Mouse (Mus musculus) adrenal gland, adult 2 months (tissue): ENCODE data around the gene Mknk2. TPM values are rescaled to one million over a fixed set of nuclear protein-coding genes. Genes with fewer than 3 reads are reported as not detected.

Experiments
- DNase-seq: peaks from one replicate; pipeline ENCODE4 v3.0.0; 2021
- polyA plus RNA-seq: library from polyadenylated mRNA; depleted of rRNA; stranded (reverse); fragments of >200 nt; gene quantifications from 2 replicates; pipeline ENCODE4 v1.2.3, GENCODE M21; 2012
- total RNA-seq, 2 experiments: library from RNA; stranded (reverse); gene quantifications; 2 replicates each; pipeline ENCODE4 v1.2.3; 2021

Mknk2 gene
- total and polyA plus RNA-seq, 3 experiments, result 185 to 427 (median 189) TPM

DNA sequence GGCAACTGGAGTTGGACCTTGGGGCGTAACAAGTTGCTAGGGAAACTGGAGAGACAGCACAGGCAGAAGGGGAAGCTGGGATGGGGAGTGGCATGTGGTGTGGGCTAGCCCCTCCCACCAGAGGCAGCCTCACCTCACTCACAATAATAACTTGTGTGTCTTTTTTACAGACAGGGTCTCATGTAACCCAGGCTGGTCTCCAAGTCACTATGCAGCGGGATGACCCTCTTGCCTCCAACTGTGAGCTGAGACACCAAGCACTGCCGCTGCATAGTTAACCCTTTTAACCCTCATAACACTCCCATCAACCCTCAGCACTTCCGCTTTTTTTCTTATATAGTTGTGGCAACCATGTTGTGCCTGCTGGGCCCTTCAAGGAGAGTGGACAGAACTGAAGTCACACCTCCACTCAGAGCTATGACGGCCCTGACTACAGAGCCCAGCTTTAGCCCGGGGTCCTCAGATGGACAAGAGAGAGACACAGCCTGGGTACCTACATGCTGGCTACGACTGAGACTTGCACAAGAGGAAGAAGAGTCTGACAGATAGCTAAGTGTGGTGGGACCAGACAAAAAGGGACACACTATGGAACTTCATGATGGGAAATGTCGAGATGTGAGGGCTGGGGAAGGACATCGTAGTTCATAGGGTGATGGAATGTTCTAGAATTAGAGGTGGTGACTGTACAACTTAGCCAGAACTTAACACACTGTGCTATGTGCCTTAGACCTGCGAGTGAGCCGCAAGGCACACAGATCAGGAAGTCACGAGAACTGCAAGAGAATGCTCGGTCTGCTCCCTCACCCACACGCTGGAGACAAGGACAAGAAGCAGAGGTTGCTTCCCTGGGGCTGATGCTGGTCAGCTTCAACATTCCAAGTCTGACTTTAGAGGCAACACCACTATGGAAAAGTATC is 14.6 kb upstream of the Mknk2 start:
- no peak for DNase-seq

DNA sequence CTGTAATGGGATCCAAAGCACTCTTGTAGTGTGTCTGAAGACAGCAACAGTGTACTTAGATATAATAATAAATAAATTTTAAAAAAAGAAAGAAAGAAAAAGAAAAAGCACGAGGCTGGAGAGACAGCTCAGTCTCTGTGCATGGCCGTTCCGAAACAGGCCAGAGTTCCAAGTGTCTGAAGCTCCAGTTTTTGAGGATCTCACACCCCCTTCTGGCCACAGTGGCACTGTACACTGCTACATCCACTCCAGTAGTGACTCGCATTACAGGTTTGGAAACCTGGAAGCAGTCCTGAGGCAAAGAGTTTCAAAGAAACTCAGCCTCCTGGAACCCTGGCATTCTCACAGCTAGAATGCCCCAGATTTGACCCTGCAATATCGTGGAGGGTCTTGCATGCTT is 9.9 kb upstream of the Mknk2 start:
- DNase-seq, result peak; percentile 81

- no peak for DNase-seq
These were observed 8.7 kb upstream of the Mknk2 start for GRCm38 (mm10) chr10:80686617-80687016.

GRCm38 (mm10) chr10:80684984-80685383 is 7.1 kb upstream of the Mknk2 start:
- DNase-seq, result no peak

DNA sequence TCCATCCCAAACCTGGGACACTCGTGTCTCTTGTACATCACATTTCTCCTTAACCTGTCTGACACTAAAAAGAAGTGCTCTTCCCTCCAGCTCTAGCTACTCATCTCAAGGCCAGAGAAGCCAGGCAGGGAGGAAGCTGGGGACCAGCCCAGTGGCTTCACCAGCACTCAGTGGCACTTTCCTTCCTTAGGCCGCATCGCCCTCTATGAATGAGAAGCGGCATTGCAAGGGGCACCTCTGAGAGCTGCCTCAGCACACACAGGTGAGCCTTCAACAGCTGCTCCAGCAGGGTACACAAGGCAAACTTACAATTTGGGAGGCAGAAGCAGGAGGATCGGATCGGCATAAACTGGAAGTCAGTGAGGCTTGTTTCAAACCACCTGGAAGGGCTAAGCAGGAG is 6.3 kb upstream of the Mknk2 start:
- DNase-seq, result peak; percentile 80

- peak; percentile 55 for DNase-seq
These were observed 5.7 kb upstream of the Mknk2 start for GRCm38 (mm10) chr10:80683647-80684046.

DNA sequence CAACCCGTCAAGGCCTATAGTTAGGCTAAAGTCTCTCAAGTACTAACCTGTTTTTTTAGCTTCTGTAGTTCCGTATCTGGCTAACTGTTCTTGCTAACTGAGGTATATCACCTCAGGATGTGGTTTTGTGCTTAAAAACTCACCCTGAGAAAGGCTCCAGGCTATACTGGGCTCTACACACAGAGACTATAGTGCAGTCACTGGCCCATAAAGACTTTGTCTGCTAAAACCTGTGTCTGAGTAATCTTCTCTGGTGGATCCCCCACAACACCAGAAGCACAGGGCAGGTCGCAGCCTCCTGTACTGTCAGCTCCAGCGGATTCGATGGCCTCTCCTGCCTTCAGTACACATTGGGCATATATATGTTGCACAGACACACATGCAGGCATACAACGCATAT is 4.1 kb upstream of the Mknk2 start:
- no peak for DNase-seq

DNA sequence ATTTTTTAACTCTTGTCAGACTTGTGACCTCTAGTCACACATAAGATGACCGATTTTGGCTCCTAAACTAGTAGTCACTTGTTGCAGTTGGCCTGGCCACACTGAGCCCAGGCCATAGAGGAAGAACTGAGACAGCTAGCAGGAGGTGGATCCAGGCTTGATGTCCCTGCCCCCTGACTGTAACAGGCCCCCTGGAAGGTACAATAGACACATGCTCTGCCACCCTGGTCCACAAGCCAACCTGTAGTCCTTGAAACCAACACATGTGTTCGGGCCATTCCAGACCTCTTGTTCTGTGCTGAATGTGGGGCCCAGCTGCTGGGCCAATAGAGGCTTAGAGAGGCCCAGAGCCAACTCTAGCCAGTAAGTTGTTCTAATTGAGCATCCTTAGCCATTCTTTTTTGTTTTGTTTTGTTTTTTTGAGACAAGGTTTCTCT is 2.4 kb upstream of the Mknk2 start:
- DNase-seq, result no peak

- peak; percentile 64 for DNase-seq
These were observed 1.8 kb upstream of the Mknk2 start for GRCm38 (mm10) chr10:80679556-80680259.

GRCm38 (mm10) chr10:80678601-80679377 is 877 bp upstream of the Mknk2 start:
- DNase-seq, result no peak

- DNase-seq, result peak; percentile 63
These were observed 610 bp downstream of the Mknk2 start for GRCm38 (mm10) chr10:80677128-80677875.

- peak; percentile 100 for DNase-seq
These were observed 1.5 kb downstream of the Mknk2 start for GRCm38 (mm10) chr10:80676198-80676928.

GRCm38 (mm10) chr10:80675405-80676197 is 2.3 kb downstream of the Mknk2 start:
- peak; percentile 46 for DNase-seq

DNA sequence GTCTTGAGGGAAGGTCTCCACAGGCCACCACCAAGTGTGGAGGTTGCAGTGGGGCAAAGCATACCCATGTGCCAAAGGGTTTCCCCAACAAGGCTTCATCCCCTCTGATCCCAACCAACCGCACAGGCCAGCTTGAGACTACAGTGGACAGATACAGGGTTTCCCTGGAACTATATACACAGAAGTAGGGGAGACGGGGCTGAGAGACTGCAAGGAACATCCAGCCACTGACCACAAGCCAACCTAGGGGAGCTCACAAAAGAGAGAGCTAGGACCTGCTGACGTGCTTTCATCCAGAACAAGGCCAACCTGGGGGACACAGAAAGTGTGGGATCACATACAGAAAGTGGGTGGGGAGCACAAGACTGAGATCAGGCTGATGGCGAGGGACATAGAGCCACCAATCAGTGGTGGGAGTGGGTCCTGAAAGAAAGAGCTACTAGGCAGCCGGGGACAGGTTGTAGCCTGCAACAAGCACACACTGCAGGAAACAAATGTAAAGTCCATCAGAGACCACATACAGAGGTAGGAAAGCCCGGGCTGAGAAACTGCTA is 3.0 kb downstream of the Mknk2 start:
- peak; percentile 35 for DNase-seq

DNA sequence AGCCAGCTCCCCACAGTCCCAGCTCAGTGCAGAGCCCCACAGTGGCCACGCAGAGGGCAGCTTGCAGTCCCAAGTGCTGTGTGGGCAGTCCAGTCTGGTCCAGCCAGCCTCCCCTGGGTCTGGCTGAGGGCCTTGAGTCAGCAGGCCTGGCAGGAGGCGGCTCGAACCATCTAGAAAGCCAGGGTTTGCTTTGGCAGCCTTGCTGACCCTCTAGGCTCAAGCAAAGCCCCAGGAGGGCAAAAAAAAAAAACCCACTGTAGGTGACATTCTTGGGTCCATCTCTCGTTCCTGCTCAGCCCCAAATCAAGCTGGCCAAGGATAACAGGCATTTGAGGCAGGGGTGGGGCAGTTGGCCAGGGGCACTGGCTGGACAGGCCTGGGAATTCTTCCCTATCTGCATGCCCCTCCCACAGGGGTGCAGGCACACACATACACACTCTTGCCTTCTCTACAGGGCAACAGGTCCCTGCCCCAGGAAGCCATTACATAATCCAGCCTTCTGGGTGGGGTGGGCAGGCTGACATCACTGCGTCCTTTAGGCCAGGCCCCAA is 3.7 kb downstream of the Mknk2 start:
- peak; percentile 74 for DNase-seq

DNA sequence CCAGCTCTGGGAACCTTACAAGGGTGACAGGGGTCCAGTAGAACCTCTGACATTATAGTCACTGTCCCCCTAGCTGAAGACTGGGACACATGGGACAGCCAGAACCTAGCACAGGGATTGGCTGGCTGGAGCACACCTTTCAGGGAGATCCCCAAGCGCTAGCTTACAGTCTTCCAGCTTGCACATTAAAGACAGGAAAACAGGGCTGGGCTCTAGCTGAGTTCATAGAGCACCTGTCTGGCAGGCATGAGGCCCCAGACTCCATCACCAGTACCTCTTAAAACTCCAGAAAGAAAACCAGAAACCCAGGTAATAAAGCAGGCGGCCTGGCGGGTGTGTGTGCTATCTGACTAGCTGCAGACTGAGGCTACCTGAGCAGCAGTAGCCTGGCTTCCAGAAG is 4.2 kb downstream of the Mknk2 start:
- DNase-seq, result no peak

DNA sequence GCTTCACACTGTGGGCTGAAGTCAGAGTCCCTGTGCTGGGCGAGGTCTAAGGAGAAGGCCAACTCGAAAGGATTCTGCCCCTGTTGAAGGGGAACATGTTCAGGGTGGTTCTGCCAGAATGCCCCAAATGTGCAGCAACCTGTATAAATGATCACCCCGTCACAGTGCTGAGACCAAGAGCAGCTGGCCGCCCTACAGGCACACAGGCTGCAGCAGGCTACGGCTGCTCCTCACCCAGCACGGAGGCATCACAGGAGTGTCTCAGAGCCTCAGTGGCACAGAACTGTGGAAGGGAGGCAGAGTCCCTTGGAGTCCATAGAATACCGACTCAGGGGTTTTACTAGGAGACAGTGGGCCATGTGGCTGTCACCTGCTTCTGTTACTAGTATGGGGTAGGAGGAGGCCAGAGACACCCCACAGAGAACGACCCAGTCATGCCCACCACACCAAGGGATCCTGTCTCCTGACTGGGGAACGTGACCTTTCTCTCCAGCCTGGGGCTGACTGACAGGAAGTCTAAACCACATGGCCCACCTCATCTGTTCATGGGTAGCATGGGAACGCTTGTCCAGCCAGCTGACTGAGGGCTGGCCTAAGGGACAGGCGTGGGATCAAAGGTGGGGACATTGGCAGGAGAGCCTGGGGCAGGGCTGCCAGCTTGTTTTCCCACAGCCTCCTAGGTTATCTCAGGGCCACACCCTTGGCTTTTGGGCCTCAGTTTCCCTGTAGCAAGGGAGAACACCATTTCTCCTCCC is 5.8 kb downstream of the Mknk2 start:
- peak; percentile 31 for DNase-seq

GRCm38 (mm10) chr10:80671251-80671650 is 6.7 kb downstream of the Mknk2 start:
- no peak for DNase-seq

GRCm38 (mm10) chr10:80670531-80670930 is 7.4 kb downstream of the Mknk2 start:
- DNase-seq, result no peak
